Mouse (Mus musculus): ENCODE measurements around the gene Wdr83os.

DNA sequence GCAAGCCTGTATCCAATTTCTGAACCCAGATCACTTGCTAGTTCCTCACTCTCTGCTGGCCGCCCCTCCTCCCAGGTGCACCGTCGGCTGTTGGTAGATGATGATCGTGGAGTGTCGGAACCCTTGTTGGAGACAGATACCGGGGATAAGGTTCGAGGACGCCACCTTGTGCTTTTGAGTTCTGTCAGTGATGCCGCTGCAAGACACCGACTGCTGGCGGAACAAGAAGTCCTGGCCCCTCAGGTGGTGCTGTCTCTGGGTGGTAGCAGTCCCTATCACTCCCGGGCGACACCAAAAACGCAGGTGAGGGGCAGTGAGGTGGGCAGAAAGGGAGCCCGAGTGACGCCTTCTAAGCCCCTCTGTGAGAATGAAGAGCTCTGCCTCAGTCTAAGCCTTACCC, 15.7 kb downstream of the Wdr83os start:
- TF ChIP-seq POLR2A (IDR thresholded peaks at IDR 0.05; ENCODE audit: low read depth, low read length) (no peak), CTCF (IDR thresholded peaks at IDR 0.05; ENCODE audit: extremely low read depth, insufficient read length, insufficient replicate concordance, low read depth, low read length) (no peak)

Measured in small intestine, adult 2 months (tissue).